Mouse (Mus musculus) lung, postnatal 4 days (tissue): ENCODE data around the gene Tcaim.
A peak's percentile ranks its signal among the peaks of the same experiment; 100 is the strongest.
"Not testable (repeated sequence)": the region's sequence is repeated elsewhere in the genome, so short reads cannot be mapped to it uniquely, and the experiment has no call there.

Experiments used
- DNase-seq, 2 experiments: peaks; one replicate each; pipeline ENCODE4 v3.0.0; 2021

The Tcaim gene

DNA sequence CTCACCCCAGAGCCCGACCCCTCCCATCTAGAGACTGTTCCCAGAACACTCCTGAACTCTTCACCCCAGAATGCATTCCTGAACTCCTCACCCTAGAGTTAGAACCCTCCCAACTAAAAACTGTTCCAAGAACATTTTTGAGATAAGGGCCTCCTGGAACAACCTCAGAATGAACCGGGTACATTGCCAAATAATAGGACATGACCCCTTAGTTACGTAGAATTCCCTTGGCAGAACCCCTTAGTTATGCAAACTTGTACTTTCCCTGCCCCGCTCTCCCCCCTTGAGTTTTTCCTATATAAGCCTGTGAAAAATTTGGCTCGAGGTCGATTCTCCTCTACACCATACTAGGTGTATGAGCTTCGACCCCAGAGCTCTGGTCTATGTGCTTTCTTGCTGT, 49.8 kb downstream of the Tcaim start:
- not testable (repeated sequence) for DNase-seq

- no peak for DNase-seq
Measured at GRCm38 (mm10) chr9:122855617-122856016, 50.3 kb downstream of the Tcaim start.

DNA sequence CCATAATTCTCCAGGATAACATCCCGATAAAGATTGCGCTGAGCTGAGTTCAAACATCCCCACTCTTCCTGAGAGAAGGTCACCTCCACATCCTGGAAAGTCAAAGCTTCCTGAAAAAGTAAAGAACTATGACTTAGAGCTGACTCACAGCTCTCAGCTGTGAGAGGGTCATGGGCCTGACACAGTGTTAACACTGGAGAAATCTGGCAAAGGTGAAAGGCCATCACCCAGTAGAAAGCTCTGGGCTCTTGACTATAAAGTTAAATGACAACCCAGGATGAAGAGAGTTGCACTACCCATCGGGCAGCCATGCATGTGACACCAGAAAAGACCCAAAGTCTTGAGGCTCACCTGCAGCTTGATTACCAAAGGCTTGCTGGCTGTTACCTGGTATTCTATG, 51.4 kb downstream of the Tcaim start:
- DNase-seq = no peak

DNA sequence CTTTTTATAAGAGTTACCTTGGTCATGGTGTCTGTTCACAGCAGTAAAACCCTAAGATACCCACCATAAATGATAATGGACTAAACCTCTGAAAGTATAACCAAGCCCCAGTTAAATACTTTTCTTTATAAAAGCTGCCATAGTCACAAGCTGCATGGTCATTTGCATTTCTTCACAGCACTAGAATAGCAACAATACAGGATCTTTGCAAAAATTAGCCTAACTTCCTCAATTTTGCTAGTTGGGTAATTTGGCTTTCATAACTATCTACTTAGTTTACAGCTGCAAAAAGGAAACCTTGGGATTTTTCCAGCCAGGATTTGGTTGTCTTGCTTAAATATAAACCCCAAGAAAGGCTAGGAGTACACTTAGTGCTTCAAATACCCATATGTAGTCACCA, 55.4 kb downstream of the Tcaim start:
- DNase-seq = no peak

DNA sequence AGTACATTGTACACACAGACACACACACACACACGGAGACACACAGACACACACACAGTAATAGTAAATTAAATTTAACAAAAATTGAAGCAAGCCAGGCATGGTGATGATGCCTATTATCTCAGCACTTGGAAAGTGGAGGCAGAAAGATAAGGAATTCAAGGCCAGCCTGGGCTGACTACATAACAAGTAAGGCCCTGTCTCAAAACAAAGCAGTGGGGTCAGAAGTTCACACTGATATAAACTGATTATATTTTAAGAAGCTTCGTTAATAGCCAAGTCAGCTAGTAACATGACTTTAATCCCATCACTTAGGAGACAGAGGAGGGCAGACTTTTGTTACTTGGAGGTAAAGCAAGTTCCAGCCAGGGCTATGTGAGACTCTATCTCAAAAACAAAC, 58.4 kb downstream of the Tcaim start:
- no peak for DNase-seq

DNA sequence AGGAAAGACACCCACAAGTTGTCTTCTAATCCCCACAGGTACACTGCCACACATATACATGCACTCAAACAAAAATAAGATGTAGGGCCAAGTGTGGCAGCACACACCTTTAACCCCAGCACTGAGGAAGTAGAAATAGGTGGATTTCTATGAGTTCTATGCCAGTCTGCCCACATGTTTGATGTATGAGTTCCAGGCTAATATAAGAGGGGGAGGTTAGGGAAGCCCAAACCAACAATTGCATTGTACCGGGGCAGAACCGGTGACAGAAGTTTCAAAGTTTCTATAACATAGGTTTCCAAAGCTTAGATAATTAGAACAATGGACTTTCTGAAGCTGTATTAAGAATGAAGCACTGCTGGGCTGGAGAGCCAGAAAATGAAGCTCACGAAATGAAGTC, 59.5 kb downstream of the Tcaim start:
- DNase-seq = no peak

- DNase-seq = peak; percentile 84 to 87
Measured at GRCm38 (mm10) chr9:122865697-122866166, 60.4 kb downstream of the Tcaim start, which contains the start of gene Zfp445. TSS of gene Zfp445 (minus strand) at chr9:122866006.

DNA sequence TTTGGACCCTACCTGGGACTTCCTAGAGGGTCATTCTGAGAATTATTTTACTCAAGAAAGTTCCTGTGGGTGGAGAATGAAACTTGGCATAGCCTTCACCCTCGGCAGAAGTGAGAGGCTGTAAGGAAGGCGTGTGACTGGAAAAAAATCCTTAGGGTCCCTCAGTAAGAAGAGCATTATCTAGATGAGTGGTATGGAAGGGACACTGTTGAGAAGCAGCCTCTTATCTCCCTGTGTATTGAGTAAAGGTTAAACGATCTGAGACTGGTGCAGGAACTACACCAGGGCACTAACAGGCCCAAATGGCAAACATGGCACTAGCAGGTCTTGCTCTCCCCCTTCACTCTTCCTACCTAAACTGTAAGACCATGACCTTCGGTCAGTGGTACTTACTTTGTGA, 60.9 kb downstream of the Tcaim start:
- no peak for DNase-seq

DNA sequence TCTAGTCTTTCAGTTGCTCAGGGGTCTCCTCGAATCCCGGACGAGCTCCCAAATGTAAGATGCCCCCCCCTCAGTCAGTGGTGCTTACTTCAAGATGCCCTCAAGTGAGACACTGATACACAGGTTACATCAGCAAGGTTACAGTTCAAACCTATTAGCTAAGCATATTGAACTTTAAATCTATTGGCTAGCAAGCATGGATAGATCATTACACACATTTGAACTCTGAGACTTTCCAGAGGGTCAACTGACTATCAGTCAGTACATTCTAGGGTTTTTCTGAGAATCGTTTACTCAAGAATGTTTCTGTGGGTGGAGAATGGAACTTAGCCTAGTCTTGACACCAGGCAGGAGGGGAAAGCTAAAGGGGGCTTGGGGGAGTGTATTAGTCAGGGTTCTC, 67.3 kb downstream of the Tcaim start:
- no peak for DNase-seq

DNA sequence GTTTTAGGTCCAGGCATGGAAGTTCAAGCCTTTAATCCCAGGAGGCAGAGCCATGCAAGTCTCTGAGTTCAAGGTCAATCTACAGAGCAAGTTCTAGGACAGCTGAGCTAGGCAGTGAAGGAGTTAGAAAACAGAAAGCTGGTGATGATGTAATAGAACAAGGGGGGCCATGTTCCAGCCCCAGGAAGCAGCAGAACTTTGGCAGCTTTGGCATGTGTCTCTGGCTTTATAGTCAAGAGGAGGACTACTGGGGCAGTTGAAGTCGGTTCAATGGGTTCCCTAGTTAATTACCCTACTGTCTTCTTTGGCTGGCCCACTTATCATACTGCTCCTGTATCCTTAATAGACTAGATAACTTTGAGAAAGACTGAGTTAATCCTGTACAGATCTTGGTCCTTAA, 69.3 kb downstream of the Tcaim start:
- DNase-seq = no peak

- no peak for DNase-seq
Measured at GRCm38 (mm10) chr9:122875145-122875544, 69.8 kb downstream of the Tcaim start.

DNA sequence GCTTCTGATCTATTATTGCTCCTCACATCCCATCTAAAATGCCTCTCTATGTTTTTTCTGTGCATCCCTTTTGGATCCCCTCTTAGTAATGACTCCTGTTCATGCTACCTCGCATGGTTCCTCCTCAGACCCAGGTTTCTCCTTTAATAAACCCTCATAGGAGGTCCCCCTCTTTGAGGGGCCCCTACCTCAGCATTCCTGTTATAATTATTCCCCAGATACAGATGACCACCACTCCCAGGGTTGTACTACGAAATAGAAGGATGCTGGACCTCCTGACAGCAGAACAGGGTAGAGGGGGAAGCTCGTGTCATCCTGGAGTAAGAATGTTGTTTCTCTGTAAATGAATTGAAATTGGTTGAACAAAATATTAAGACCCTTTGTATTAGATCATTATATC, 80.0 kb downstream of the Tcaim start, which contains the start of gene Zkscan7:
Gene Zkscan7 (plus strand): TSS at position 301 of the 400 bp plus-strand sequence.
- DNase-seq = no peak
